Mouse (Mus musculus): ENCODE measurements at regions not wholly inside any gene's neighbourhood (a gene's known extent, or its start where the extent isn't known, plus 50 kb on each side); places are given as distances from the start of the nearest gene placed in this dataset.

DNA sequence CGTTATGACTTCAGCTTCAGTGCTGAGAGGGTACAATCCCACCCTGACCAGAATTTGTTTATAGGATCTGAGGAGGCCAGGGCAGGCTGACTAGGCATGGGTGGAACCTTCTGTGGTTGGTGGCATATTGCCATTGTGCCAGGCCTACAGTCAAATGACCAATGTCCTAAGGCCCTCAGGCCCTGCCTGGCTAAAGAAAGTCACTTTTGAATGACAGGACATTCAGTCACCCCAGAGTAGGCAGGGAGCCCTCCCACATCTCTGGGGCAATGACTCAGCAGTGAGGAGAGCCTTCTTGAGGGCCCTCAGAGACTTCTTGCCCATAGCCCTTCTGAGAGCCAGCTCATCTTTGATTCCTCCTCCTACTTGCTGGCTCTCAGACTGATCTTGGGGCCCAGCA lies 102.9 kb downstream of the Asb7 start:
- TF ChIP-seq NANOG (IDR thresholded peaks at IDR 0.05; ENCODE audit: borderline replicate concordance, low read length) (no peak), CTCF (conservative IDR thresholded peaks at IDR 0.05; ENCODE audit: low read length) (no peak)
